In the genomic region with DNA sequence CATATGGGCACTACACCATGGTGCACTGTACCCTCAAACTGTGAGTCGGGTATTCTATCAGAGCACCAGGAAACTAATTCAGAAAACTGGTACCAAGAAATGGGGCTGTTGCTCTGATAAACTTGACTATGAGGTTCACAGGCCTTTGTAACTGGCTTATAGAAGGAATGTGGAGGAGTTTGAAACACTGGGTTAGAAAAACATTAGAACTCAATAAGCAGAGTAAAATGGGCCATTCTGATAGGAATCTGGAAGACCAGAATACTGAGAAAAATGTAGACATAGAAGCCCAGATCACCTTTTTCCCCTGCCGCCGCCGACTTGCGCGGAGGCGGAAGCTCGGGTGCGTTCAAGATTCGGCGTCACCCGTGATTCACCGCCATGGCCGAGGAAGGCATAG, we compare ENCODE assay signal across 8 mouse cellular contexts. TPM values are rescaled to one million over a fixed set of nuclear protein-coding genes. Genes with fewer than 3 reads are reported as not detected.
DNase-seq lines count a peak whose midpoint lies in the region; ATAC-seq and TF ChIP-seq lines count a peak whose summit lies in the region.

A gene (plus strand): TSS at position 301 of the 400 bp plus-strand sequence.

- no peaks in the 10 kb centered on the region for H3K27me3 ChIP-seq in stomach, embryonic 14.5 days (ENCODE audit: control insufficient read depth, insufficient read depth, low read length)

- no peak within 1 kb of the TSS for H3K4me2 ChIP-seq in stomach, embryonic 14.5 days (replicated peaks; ENCODE audit: low read depth, low read length)

- ATAC-seq in activated CD4-positive, CD25-positive, alpha-beta regulatory T cell, adult 4 months: no peak
- ATAC-seq in stomach, embryonic 14.5 days (ENCODE audit: insufficient number of reproducible peaks, insufficient read depth, low FRiP score, low read depth): no peak

- no peak within 1 kb of the TSS for H3K4me3 ChIP-seq in layer of hippocampus, adult 2 months
- no peak within 1 kb of the TSS for H3K4me3 ChIP-seq in embryonic fibroblast, embryonic 13.5 days (ENCODE audit: insufficient read depth, low read length)
- no peak within 1 kb of the TSS for H3K4me3 ChIP-seq in stomach, embryonic 14.5 days (ENCODE audit: low read depth, low read length)

- no peaks in the 10 kb centered on the region for H3K9me3 ChIP-seq in stomach, embryonic 14.5 days (ENCODE audit: control insufficient read depth, low read depth, low read length)

- 97% methylated on average over 7 of the region's 14 CpGs for WGBS in stomach, embryonic 14.5 days

- H3K36me3 ChIP-seq in stomach, embryonic 14.5 days (ENCODE audit: control insufficient read depth, insufficient read depth, low read length): peaks cover 6% of the 10 kb centered on the region; the same call in 1 of the 2 replicates

- DNase-seq in layer of hippocampus, adult 2 months (ENCODE audit: low spot score in 2 of 2): no peak
- no peak for DNase-seq in layer of hippocampus, adult 9-11 months
- no peak for DNase-seq in layer of hippocampus, postnatal 14 days (ENCODE audit: low spot score in 2 of 2)
- DNase-seq in cerebellum, adult 18-20 months: no peak
- no peak for DNase-seq in testis, postnatal 10 days (ENCODE audit: low spot score)

- H3K27ac ChIP-seq in layer of hippocampus, adult 2 months: no peak within 1 kb of the TSS
- peak within 1 kb of the TSS; percentile 34; the same call in 1 of the 2 replicates for H3K27ac ChIP-seq in embryonic fibroblast, embryonic 13.5 days (ENCODE audit: insufficient read depth, low read length)
- H3K27ac ChIP-seq in stomach, embryonic 14.5 days (ENCODE audit: low read length): no peak within 1 kb of the TSS

- H3K4me1 ChIP-seq in embryonic fibroblast, embryonic 13.5 days (ENCODE audit: control insufficient read depth, insufficient read depth, low read length): no peaks in the 10 kb centered on the region
- no peaks in the 10 kb centered on the region for H3K4me1 ChIP-seq in stomach, embryonic 14.5 days (ENCODE audit: control insufficient read depth, insufficient read depth, low read length)

- TF ChIP-seq POLR2A in embryonic fibroblast, embryonic 13.5 days (IDR thresholded peaks at IDR 0.05; ENCODE audit: low read depth, low read length): no peak

- no peak within 1 kb of the TSS for H3K9ac ChIP-seq in stomach, embryonic 14.5 days (replicated peaks; ENCODE audit: low read depth, low read length)

- no peak for TF ChIP-seq CTCF in layer of hippocampus, adult 2 months (conservative IDR thresholded peaks at IDR 0.05)
- no peak for TF ChIP-seq CTCF in embryonic fibroblast, embryonic 13.5 days (IDR thresholded peaks at IDR 0.05; ENCODE audit: borderline replicate concordance, insufficient read depth, low read length)

RNA-seq across cellular contexts. Expression of the gene that starts here (rescaled TPM):
- 100 to 1,000 TPM; 249 to 342 TPM for total RNA-seq in layer of hippocampus, adult 2 months (2021)
- polyA plus RNA-seq in activated CD4-positive, CD25-positive, alpha-beta regulatory T cell, adult 4 months (2017; shearing (Covaris generic)): 100 to 1,000 TPM; 303 to 848 TPM
- 496 and 833 TPM in 2 replicates for polyA plus RNA-seq in embryonic fibroblast, embryonic 13.5 days (2011; ENCODE audit: insufficient read length, low read depth, missing spikeins)
- total RNA-seq in layer of hippocampus, postnatal 14 days (2021): 100 to 1,000 TPM; 285 to 383 TPM
- polyA plus RNA-seq in stomach, embryonic 14.5 days (2014; fragmentation: Nextera tagmentation; extraction: Ambion mirVana): 30.0 and 53.3 TPM in 2 replicates
